Mouse (Mus musculus): Measurements from ENCODE around the gene Bpi.

The Bpi gene

DNA sequence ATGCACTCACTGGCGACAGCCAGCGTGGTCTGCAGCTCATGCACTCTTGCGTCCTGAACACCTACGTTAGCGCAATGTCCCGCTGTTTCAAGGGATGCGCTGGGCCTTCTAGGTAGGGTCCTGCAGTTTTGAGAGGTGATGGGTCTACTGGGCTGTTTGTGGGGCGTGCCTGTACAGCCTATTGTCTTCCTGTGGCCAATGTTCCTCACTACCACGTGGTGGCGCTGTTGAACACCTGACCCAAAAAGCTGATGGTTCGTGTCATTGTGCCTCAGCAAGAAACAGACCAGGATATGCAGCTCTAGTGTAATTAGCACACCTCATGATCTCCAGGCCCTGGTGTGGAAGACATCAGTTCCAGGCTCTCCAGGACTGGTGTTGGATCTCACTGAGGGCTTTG lies 26.7 kb downstream of the Bpi start:
- DNase-seq (ENCODE audit: inconsistent age in 2 of 2, low spot score in 1 of 2) = peak; percentile 60 to 81

DNA sequence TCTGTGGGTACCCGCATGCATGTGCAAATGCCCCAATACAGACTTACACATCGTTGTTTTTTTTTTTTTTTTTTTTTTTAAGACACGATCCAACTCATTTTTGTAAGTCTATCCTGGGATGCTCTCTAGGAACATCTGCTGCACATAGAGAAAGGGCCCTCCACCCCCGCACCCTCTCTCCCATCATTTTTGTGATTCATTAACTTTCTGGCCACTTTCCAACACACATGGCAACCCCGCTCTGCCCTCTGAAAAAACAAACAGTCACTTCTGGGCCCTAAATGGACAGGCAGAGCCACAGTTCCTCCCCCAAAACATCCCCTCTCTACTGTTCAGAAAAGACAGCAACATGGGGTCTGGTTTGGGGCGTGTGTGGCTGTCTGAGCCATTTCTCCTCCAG lies 27.8 kb downstream of the Bpi start:
- no peak for DNase-seq (ENCODE audit: inconsistent age in 2 of 2, low spot score in 1 of 2)

DNA sequence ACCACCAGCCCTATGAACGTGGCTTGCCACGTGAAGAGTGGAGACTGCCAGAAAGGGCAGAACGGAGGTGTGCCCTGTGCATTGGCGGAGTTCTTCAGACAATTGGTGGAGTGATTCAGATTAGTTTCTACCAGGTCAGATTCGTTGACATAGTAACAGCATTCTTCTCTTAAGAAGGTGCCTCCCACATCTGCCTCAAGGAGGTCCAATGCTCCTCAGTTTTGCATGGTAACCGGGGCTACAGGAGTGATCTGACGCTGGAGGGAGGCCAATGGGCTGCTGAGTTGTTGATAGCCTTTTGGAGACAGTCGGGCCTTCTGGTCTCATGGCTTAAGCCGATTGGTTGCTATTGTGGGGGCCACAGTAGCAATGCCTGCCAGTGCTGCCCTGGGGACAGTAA lies 37.8 kb downstream of the Bpi start:
- no peak for DNase-seq (ENCODE audit: inconsistent age in 2 of 2, low spot score in 1 of 2)

DNA sequence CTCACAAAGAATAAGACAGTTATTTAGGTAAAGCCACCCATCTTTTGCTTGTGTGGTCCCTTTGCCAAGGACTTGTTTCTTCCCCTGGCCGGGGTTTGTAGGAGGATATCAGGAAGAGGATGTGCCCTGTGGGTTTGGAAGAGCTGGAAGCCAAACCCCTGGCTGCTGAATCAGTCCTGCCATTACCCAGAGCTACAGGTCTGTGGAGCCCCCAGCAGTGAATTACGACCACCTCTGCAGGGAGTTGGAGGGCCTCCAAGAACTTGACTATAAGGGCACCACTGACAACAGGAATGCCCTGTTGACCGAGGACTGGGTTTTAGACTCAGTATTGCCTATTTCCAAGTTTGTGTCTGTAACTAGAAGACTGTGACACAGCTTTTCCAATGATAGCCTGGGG lies 41.3 kb downstream of the Bpi start:
- no peak for DNase-seq (ENCODE audit: inconsistent age in 2 of 2, low spot score in 1 of 2)

DNA sequence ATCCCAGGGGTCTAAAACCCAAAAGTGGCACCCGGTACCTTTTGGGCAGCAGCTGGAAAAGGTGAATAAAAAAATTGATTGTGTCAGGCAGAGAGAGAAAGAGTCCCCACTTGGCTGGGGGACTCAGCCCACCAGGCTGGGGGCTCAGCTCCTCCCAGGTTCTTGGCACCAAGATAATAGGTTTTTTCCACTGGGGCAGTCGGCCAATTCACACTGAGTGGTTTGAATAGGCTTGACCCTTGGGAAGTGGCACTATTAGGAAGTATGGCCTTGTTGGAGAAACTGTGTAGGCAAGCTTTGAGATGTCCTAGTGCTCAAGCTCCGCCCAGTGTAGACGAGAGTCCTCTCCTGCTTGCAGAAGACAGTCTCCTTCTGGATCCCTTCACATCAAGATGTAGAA lies 41.8 kb downstream of the Bpi start:
- no peak for DNase-seq (ENCODE audit: inconsistent age in 2 of 2, low spot score in 1 of 2)

DNA sequence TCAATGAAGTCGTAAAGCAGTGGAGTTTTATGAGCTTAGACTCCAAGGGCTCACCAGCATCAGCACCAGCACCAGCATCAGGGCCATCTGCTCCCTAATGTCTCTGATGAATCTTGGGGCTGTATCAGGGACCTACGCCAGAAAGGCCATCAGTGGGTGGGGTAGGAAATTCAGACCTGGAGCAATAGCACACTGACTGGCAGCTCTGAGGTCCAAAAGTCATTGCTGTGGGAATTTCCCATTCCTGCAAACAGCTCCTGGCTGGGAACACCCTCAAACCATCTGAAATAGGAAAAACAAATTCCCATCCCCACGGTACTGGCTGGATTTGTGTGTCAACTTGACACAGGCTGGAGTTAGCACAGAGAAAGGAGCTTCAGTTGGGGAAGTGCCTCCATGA lies 44.9 kb downstream of the Bpi start:
- no peak for DNase-seq (ENCODE audit: inconsistent age in 2 of 2, low spot score in 1 of 2)

DNA sequence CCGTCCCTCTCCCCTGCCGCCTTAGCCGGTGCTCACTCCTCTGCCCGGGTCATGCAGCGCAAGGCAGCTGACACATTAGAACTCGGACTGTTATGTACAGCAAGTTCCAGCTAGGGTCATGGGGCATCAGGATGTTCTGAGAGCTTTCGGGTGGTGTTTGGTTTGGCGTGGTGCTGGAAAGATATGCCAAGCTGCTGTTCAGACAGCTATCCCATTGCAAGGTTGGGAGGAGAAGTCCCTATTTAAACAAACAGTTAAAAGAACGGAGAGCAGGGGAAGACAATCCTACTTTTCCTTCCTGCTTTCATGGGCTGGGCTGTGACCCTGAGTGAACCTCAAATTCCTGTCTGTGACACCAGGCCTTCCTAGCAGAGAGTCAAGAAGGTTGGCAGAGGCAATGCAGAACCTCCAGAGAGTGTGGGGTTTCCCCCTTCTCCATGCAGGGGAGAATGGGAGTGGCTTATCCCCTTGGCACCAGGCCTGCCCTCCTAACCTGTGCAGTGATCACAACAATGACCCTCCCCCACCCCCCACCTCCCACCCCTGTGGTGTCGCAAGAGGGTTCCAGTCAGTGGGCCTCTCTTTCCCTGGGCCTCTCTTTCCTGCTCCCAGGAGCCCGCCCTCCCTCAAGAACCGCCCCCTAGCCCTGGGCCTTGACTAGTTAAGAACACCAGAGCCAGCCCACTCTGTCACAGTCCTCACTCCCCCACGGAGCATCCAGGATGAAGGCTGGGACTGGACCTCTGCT lies 48.2 kb downstream of the Bpi start, which contains the start of gene Lbp:
Gene Lbp (plus strand): TSS at position 546 of the 748 bp plus-strand sequence.
- peak; percentile 40 to 71 for DNase-seq (ENCODE audit: inconsistent age in 2 of 2, low spot score in 1 of 2)

DNA sequence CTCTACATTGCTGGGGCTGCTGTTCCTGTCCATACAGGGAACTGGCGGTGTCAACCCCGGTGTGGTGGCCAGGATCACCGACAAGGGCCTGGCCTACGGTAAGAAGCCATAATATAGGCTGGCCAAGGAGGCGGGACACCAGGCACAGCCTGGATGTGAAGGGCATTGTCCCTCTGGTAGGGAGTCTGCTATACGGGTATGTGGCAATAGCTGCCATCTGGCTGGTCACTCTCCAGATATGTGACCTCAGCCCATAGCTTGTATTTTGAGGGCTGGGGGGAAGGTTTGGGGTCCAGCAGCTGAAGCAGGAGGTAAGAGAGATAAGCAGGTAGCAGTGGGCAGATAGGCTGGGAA lies 48.8 kb downstream of the Bpi start:
- DNase-seq (ENCODE audit: inconsistent age in 2 of 2, low spot score in 1 of 2) = no peak

DNA sequence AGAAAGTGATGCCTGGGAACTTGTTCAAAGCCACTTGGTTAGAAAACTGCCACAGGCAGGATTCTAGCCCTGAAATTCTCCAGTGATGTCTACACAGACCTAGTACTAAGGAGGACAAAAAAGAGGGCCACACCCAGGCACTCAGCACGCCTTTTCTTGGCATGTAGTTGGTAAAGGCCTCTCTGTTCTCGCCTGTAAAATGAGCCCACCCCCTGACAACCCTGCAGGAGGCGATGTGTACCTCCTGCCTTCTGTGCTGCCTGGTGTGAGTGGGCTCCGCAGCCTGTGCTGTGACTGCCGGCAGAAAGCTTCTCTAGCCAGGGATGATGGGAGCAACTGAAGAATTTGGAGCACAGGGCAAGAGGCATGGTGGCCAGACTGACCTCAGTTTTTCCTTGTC lies 50.4 kb downstream of the Bpi start:
- DNase-seq (ENCODE audit: inconsistent age in 2 of 2, low spot score in 1 of 2) = no peak

DNA sequence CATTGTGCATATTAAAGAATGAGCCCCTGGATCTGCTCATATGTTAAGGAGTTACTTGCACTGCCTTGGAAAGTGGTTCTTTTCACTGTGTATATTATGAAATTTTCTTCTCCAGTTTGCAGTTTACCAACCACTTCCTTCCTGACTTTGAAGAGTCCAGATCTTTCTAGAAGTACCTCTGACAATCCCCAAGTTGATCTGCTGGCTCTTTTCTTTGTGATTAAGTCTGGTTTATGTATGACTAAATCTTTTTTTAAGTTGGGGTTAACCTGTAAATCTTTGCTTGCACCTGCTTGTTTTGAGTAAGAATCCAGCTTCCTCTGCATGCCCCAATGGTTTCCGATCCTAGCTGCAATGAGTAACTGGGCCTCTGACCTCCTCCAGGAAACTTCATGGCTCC lies 55.2 kb downstream of the Bpi start:
- no peak for DNase-seq (ENCODE audit: inconsistent age in 2 of 2, low spot score in 1 of 2)

DNA sequence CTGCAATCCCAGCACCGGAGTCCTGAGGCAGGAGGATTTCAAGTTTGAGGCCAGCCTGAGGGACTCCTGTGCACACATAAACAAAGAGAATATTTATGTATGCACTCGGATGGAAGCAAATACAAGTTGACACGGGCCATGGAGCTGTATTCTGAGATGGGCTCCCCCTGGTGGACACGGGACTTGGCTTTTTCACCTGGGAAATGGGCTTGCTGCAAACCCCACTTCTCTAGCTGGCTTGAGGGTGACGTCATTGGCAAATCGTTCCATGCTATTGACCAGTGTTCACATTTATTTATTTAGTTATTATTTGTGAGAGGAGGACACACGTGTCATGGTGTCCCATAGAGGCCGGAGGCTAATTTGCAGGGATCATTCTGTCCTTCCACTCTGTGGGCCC lies 58.5 kb downstream of the Bpi start:
- no peak for DNase-seq (ENCODE audit: inconsistent age in 2 of 2, low spot score in 1 of 2)

DNA sequence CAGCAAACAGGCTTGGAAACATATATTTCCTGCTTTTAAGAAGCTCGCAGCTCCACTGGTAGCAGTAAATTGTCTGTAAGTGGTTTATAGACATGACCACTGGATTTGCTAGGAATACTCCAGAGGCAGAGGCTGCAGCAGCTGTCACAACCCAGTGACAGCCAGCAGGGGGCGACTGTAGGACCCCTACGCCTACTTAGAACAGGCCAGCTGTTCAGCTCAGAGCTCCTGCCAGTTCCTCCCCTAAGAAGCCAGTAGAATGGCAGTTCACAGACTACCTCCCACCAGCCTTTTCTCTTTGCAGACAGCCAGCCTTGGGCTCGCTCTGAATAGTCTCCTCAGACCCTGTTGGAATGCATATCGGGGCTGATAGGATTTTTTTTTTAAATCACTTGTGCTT lies 59.1 kb downstream of the Bpi start:
- peak; percentile 36 to 71 for DNase-seq (ENCODE audit: inconsistent age in 2 of 2, low spot score in 1 of 2)

DNA sequence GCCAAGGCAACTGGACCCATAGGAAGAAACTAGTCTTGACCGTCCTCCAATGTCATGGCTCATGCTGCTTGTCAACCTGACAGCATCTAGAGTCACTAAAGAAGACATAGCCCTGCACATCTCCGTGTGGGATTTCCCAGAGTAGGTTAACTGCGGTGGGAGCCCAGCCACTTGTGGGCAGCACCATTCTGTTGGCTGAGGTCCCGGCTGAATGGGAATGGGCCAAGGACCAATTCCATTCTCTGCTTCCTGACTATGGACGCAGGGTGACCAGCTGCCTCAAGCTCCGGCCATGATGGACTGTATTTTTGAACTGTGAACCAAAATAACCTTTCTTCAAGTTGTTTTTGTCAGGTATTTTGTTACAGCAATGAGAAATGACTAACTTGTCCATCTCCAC lies 63.7 kb downstream of the Bpi start:
- no peak for DNase-seq (ENCODE audit: inconsistent age in 2 of 2, low spot score in 1 of 2)

DNA sequence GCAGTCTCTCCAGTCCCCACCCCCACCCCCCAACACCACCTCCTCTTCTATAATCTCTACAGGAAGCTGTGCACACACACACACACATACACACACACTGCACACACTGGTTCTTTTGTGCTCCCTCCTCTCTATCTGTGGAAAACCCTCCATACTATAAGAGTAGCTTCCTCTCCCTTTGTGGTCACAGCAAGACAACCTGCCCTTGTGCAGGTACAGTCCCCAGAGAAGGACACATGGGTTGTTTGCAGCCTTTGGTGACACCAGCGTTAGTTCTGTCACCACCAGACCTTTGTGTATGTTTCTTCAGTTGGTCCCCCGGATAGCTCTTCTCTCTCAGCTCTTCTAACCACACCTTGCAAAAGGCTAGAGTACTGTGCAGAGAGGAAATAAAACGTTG lies 65.0 kb downstream of the Bpi start:
- DNase-seq (ENCODE audit: inconsistent age in 2 of 2, low spot score in 1 of 2) = no peak

DNA sequence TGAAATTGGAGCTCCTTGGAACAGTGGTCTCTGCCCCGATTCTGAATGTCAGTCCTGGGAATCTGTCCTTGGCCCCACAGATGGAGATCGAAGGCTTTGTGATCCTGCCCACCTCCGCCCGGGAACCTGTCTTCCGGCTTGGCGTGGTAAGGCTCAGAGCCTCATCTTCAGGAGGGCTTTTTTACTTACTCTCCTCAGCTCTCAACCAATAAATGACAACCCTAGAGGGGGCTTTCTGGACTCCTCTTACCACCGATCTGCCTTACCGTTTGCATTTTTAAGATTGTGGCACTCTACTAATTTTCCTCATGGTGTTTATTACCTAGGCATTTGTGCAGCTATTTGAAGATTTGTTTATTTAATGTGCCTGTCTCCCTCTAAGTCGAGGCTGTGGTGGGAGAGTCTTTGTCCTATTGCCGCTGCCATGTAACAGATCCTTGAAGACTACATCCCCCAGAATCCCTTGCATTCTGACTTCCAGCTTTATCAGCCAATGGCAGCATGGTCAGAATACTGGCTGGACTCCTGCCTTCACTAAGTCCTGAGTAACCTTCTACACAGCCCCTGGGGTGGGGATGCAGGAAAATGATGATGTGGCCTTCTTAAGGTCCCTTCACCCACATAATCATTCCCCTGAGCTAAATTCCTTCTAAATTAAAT lies 66.8 kb downstream of the Bpi start:
- DNase-seq (ENCODE audit: inconsistent age in 2 of 2, low spot score in 1 of 2) = peak in 1 of 2 experiments; percentile 67

DNA sequence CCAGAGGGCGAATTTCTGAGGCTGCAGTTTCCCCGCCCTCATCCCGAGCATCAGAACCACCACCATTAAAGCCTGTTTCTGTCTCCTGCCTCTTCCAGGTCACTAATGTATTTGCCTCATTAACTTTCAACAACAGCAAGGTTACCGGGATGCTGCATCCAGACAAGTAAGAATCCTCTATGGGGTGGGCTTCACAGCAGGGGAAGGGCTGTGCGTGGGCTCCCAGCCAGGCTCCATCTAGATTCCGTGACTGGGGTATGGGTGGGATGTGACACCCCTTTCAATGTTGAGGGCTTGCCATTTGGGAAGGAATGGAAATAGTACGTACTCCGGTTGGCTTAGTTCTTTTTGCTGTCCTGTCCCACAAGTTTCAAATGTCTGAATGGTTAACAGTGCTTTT lies 67.7 kb downstream of the Bpi start:
- DNase-seq (ENCODE audit: inconsistent age in 2 of 2, low spot score in 1 of 2) = no peak

All from adrenal gland, adult (tissue).